Mouse (Mus musculus): Measurements from ENCODE around the gene Sik2. TPM values are rescaled to one million over a fixed set of nuclear protein-coding genes. Genes with fewer than 3 reads are reported as not detected.

Gene Sik2
- 8.6 and 10.0 TPM in 2 replicates for total RNA-seq (2012; rRNA removed)

DNA sequence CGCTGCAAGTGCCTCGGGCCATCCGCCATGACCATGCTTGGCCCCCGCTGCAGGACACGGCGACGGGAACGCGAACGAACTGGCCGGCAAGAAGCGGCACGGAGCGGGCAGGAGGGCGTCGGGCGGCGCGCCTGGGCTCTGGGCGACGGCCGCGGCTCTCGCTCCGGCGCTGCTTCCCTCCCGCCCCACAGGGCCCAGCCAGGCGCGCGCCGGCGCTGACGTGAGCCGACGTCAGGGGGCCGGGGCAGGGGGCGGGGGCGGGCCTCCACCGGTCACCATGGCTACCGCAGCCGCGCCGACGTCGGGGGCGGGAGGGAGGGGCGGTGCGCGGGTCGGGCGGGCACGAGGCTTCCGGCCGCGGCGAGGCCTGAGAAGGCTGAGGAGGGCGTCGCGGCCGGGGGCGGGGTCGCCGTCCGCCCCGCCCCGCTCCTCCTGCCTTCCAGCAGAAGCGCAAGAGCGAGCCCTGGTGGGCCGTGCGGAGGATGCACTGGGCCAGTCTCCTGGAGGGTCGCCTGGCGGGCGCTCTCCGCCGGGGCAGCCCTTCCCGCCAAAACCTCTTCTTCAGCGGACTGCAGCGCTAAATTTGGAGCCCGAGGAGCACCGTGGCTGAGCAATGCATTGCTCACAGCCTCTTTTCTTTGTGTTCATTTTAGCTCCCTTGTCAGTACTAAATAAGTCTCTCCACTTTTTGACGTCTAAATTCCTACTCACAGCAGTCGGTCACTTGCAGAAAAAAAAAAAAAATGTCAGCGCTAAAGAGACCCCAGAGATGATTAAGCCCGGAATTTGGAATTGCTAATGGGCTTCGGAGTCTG lies at the start of gene Sik2:
Gene Sik2, minus strand, starts transcription at position 233 of the 815 bp plus-strand sequence.
- H3K9me3 ChIP-seq (ENCODE audit: control insufficient read depth, insufficient read depth, low read depth, low read length) = no peaks in the 10 kb centered on the region
- H3K4me1 ChIP-seq (ENCODE audit: control insufficient read depth in 2 of 2, insufficient read depth in 2 of 2, low read length in 2 of 2, poor library complexity in 1 of 2) = peaks cover 0 to 3% of the 10 kb centered on the region in 2 experiments; a peak in 2 of 4 replicates
- TF ChIP-seq HCFC1 (IDR thresholded peaks at IDR 0.05; ENCODE audit: borderline replicate concordance, insufficient read depth, low read length) = no peak; the same call in 1 of the 2 replicates
- peak; percentile 96 for TF ChIP-seq ZC3H11A (IDR thresholded peaks at IDR 0.05; ENCODE audit: borderline replicate concordance, low read depth, low read length)
- no peak for TF ChIP-seq MAFK (IDR thresholded peaks at IDR 0.05; ENCODE audit: insufficient read depth, low read depth, low read length)
- TF ChIP-seq ZNF384 (IDR thresholded peaks at IDR 0.05; ENCODE audit: low read depth, low read length) = peak; percentile 83; the same call in 1 of the 2 replicates
- in situ Hi-C loops (cut with MboI; ENCODE audit: low sequenced_read_pairs in 2 of 2, unreplicated experiment in 2 of 2) = loop anchor here in 1 of 2 experiments (10.0 kb wide), 1 partner anchor 144 kb away; no protein-coding TSS in a partner anchor
- H3K9ac ChIP-seq (ENCODE audit: insufficient read depth, low read depth, low read length, poor library complexity, severe bottlenecking) = peak within 1 kb of the TSS; percentile 97
- peak within 1 kb of the TSS; percentile 72 for H3K27ac ChIP-seq (ENCODE audit: insufficient read depth, low read depth, low read length, poor library complexity, severe bottlenecking)
- no peaks in the 10 kb centered on the region for H3K36me3 ChIP-seq (ENCODE audit: control insufficient read depth, insufficient read depth, low read length, poor library complexity, severe bottlenecking)
- peak within 1 kb of the TSS; percentile 87 to 99 for H3K4me3 ChIP-seq (ENCODE audit: insufficient read depth in 1 of 2, low read depth in 1 of 2, low read length in 2 of 2, poor library complexity in 1 of 2, severe bottlenecking in 1 of 2)
- peak; percentile 88 for DNase-seq (ENCODE audit: low read depth, low spot score)

DNA sequence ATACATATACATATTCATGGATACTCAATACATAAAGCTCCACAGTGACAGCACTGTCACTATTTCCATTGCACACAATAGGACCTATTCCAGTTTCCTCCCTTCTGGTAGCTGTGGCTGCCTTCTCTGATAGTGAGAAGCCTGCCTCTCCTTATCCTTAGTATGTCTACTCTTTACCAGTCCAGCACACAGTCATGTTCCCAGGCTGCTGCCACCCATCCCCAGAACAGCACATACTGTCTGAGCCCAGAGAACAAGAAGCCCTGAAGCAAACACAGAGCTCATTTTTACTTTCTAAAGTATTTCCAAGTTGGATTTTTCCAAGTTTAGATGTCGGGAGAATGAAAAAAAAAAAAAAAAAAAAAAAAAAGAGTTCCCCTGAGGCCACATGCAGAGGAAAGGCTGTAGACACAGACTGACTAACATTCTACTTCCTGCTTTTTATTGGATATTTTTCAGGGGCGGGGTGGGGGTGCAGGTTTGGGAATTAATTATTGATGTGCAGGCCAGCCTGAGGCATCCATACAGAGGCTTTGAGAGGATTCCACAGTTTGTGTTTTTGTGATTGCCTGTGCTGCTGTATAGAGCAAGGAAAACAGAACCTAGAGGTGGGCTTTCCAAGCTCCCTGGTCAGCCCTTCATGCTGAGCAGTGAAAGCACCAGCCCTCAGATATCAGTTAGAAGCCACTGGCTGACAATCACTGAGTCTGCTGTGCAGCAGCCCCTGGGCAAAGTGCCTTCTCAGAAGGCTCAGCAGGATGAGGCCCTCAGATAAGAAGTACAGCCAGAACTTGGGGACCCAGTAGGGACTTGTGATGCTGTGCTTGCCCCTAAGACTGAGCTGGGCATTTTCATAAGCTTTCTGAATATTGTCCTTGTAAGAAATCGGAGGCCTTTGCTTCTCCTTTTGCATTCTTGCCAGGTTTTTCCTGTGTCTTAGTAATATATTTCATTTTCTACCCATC lies 47.8 kb upstream of the Sik2 start:
- no peak for DNase-seq (ENCODE audit: low read depth, low spot score)
- H3K4me1 ChIP-seq (ENCODE audit: control insufficient read depth in 2 of 2, insufficient read depth in 2 of 2, low read length in 2 of 2, poor library complexity in 1 of 2) = no peaks in the 10 kb centered on the region
- no peaks in the 10 kb centered on the region for H3K9me3 ChIP-seq (ENCODE audit: control insufficient read depth, insufficient read depth, low read depth, low read length)
- H3K9ac ChIP-seq (ENCODE audit: insufficient read depth, low read depth, low read length, poor library complexity, severe bottlenecking) = no peak overlapping the region
- H3K36me3 ChIP-seq (ENCODE audit: control insufficient read depth, insufficient read depth, low read length, poor library complexity, severe bottlenecking) = no peaks in the 10 kb centered on the region
- in situ Hi-C loops (cut with MboI; ENCODE audit: low sequenced_read_pairs in 2 of 2, unreplicated experiment in 2 of 2) = no loop called here
- TF ChIP-seq ZC3H11A (IDR thresholded peaks at IDR 0.05; ENCODE audit: borderline replicate concordance, low read depth, low read length) = no peak
- no peak for TF ChIP-seq ZNF384 (IDR thresholded peaks at IDR 0.05; ENCODE audit: low read depth, low read length)
- TF ChIP-seq HCFC1 (IDR thresholded peaks at IDR 0.05; ENCODE audit: borderline replicate concordance, insufficient read depth, low read length) = no peak
- TF ChIP-seq MAFK (IDR thresholded peaks at IDR 0.05; ENCODE audit: insufficient read depth, low read depth, low read length) = no peak
- TF ChIP-seq CHD2 (IDR thresholded peaks at IDR 0.05; ENCODE audit: low read depth, low read length) = no peak
- no peak overlapping the region for H3K27ac ChIP-seq (ENCODE audit: insufficient read depth, low read depth, low read length, poor library complexity, severe bottlenecking)
- no peak overlapping the region for H3K4me3 ChIP-seq (ENCODE audit: insufficient read depth in 1 of 2, low read depth in 1 of 2, low read length in 2 of 2, poor library complexity in 1 of 2, severe bottlenecking in 1 of 2)

DNA sequence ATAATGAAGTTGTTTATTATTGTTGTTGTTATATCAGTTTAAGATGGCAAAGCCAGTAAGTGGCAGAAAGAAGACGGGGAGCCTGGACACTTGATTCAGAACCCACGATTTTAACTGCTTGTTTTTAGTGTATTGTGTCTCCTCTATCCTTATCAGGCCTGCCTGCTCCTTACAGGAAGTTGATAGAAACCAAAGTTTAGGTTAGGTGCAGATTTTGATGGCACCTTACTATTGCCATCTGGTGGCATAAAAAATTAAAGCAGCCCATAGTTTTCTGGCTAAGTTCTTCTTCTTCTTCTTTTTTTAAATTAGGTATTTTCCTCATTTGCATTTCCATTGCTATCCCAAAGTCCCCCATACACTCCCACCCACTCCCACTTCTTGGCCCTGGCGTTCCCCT lies 43.3 kb upstream of the Sik2 start:
- DNase-seq (ENCODE audit: low read depth, low spot score) = no peak
- in situ Hi-C loops (cut with MboI; ENCODE audit: low sequenced_read_pairs in 2 of 2, unreplicated experiment in 2 of 2) = no loop called here
- no peak for TF ChIP-seq HCFC1 (IDR thresholded peaks at IDR 0.05; ENCODE audit: borderline replicate concordance, insufficient read depth, low read length)
- TF ChIP-seq MAFK (IDR thresholded peaks at IDR 0.05; ENCODE audit: insufficient read depth, low read depth, low read length) = no peak
- TF ChIP-seq ZC3H11A (IDR thresholded peaks at IDR 0.05; ENCODE audit: borderline replicate concordance, low read depth, low read length) = no peak
- TF ChIP-seq ZNF384 (IDR thresholded peaks at IDR 0.05; ENCODE audit: low read depth, low read length) = no peak
- TF ChIP-seq CHD2 (IDR thresholded peaks at IDR 0.05; ENCODE audit: low read depth, low read length) = no peak

DNA sequence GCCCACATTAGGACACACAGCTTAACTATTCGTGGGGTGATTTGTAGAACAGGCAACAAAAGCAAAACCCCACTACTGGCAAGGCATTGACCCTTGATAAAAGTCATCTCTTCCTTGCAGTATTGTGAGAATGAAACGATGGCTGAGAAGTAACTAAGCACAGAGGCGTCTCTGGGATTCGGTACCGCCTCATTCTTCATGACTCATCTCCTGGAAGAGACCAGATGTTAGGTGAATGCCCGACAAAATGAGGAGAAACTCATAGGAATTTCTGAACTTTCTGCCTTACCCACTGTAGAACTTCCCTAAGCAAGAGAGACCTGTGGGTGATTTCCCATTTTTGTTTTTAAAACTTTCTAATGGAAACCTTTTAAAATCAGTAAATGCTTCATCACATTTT lies 33.3 kb upstream of the Sik2 start:
- DNase-seq (ENCODE audit: low read depth, low spot score) = no peak
- in situ Hi-C loops (cut with MboI; ENCODE audit: low sequenced_read_pairs in 2 of 2, unreplicated experiment in 2 of 2) = no loop called here
- H3K36me3 ChIP-seq (ENCODE audit: control insufficient read depth, insufficient read depth, low read length, poor library complexity, severe bottlenecking) = no peaks in the 10 kb centered on the region
- H3K9me3 ChIP-seq (ENCODE audit: control insufficient read depth, insufficient read depth, low read depth, low read length) = no peaks in the 10 kb centered on the region
- TF ChIP-seq ZC3H11A (IDR thresholded peaks at IDR 0.05; ENCODE audit: borderline replicate concordance, low read depth, low read length) (no peak), ZNF384 (IDR thresholded peaks at IDR 0.05; ENCODE audit: low read depth, low read length) (no peak), HCFC1 (IDR thresholded peaks at IDR 0.05; ENCODE audit: borderline replicate concordance, insufficient read depth, low read length) (no peak)
- H3K27ac ChIP-seq (ENCODE audit: insufficient read depth, low read depth, low read length, poor library complexity, severe bottlenecking) = no peak overlapping the region
- no peak overlapping the region for H3K4me3 ChIP-seq (ENCODE audit: insufficient read depth in 1 of 2, low read depth in 1 of 2, low read length in 2 of 2, poor library complexity in 1 of 2, severe bottlenecking in 1 of 2)
- H3K9ac ChIP-seq (ENCODE audit: insufficient read depth, low read depth, low read length, poor library complexity, severe bottlenecking) = no peak overlapping the region
- H3K4me1 ChIP-seq (ENCODE audit: control insufficient read depth in 2 of 2, insufficient read depth in 2 of 2, low read length in 2 of 2, poor library complexity in 1 of 2) = peaks cover 0 to 2% of the 10 kb centered on the region in 2 experiments; a peak in 1 of 4 replicates

More for the DNA sequence above, 43.3 kb upstream of the Sik2 start:
- Histone ChIP-seq H3K4me1 (ENCODE audit: control insufficient read depth in 2 of 2, insufficient read depth in 2 of 2, low read length in 2 of 2, poor library complexity in 1 of 2) (no peaks in the 10 kb centered on the region), H3K9ac (ENCODE audit: insufficient read depth, low read depth, low read length, poor library complexity, severe bottlenecking) (no peak overlapping the region), H3K27ac (ENCODE audit: insufficient read depth, low read depth, low read length, poor library complexity, severe bottlenecking) (no peak overlapping the region), H3K4me3 (ENCODE audit: insufficient read depth in 1 of 2, low read depth in 1 of 2, low read length in 2 of 2, poor library complexity in 1 of 2, severe bottlenecking in 1 of 2) (no peak overlapping the region), H3K9me3 (ENCODE audit: control insufficient read depth, insufficient read depth, low read depth, low read length) (no peaks in the 10 kb centered on the region), H3K36me3 (ENCODE audit: control insufficient read depth, insufficient read depth, low read length, poor library complexity, severe bottlenecking) (no peaks in the 10 kb centered on the region)

Measured in ES-E14 (cell line).